In the genomic region with DNA sequence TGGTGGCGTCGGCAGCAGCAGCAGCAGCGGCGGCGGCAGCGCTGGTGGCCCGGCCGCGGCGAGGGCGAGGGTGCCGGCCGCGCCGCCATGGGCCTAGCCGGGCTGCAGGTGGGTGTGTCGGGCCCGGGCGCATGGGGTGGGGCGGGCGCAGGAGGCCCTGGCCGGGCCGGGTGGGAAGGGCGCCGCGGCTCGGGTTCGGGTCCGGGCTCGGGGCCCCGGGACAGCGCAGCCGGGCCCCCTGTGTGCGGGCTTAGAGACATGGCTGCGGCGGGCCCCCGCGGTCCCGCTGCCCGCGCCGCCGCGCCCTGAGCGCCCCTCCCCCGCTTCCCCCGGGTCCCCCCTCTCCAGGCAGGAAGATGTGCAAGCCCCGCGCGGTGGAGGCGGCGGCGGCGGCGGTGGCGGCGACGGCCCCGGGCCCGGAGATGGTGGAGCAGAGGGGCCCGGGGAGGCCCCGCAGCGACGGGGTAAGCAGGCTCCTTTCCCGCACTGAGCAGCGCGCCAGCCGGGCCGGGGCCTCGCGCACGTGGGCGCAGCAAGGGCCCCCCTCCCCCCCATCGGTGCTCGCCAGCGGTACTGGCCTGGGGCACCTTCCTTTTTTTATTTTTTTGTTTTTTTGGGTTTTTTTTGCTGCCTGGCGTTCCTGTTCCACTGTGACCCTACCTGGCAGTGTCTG, we compare ENCODE assay signal across 8 mouse cellular contexts. TPM values are rescaled to one million over a fixed set of nuclear protein-coding genes. Genes with fewer than 3 reads are reported as not detected.
DNase-seq lines count a peak whose midpoint lies in the region; ATAC-seq and TF ChIP-seq lines count a peak whose summit lies in the region.

No protein-coding gene starts in this region.

- peak overlapping the region; percentile 75 for H3K4me3 ChIP-seq in left cerebral cortex, adult 2 months
- peak overlapping the region; percentile 89 for H3K4me3 ChIP-seq in kidney, embryonic 14.5 days (ENCODE audit: low read length)

- intact Hi-C loops in left cerebral cortex, adult 2 months (cut with DNase I) = loop anchor here (5.0 kb wide), 1 partner anchor 37 kb away; a partner anchor contains a TSS

- DNase-seq in left cerebral cortex, adult 2 months (ENCODE audit: extremely low spot score in 1 of 2, low spot score in 2 of 2) = no peak
- DNase-seq in left cerebral cortex, adult 9 months (ENCODE audit: low spot score in 2 of 2) = no peak
- peak; percentile 57 to 65 for DNase-seq in cerebellum, postnatal 10 days
- DNase-seq in gastrocnemius, postnatal 4 days (ENCODE audit: low spot score in 2 of 2) = peak; percentile 42 to 60
- DNase-seq in lung, postnatal 10 days = peak; percentile 54
- peak; percentile 71 to 76 for DNase-seq in spleen, postnatal 10 days (ENCODE audit: low spot score in 2 of 2)

- TF ChIP-seq CTCF in left cerebral cortex, adult 2 months (IDR thresholded peaks at IDR 0.05) = no peak

- H3K9ac ChIP-seq in kidney, embryonic 14.5 days (ENCODE audit: low read depth, low read length) = peak overlapping the region; percentile 98

- ATAC-seq in kidney, embryonic 14.5 days (ENCODE audit: low FRiP score, low TSS enrichment) = peak; percentile 66
- no peak; the same call in 1 of the 2 replicates for ATAC-seq in megakaryocyte progenitor cell, adult 5-6 weeks (replicated peaks; ENCODE audit: poor library complexity)

- H3K4me1 ChIP-seq in kidney, embryonic 14.5 days (ENCODE audit: control insufficient read depth, insufficient read depth, low read length) = peaks cover 16% of the 10 kb centered on the region

- H3K36me3 ChIP-seq in kidney, embryonic 14.5 days (ENCODE audit: control insufficient read depth, insufficient read depth, low read length) = peaks cover 37% of the 10 kb centered on the region

- no peaks in the 10 kb centered on the region for H3K27me3 ChIP-seq in kidney, embryonic 14.5 days (ENCODE audit: control insufficient read depth, insufficient read depth, low read length)

- peak overlapping the region; percentile 76 for H3K27ac ChIP-seq in left cerebral cortex, adult 2 months
- peak overlapping the region; percentile 91 for H3K27ac ChIP-seq in kidney, embryonic 14.5 days (ENCODE audit: low read depth, low read length)

- no peaks in the 10 kb centered on the region for H3K9me3 ChIP-seq in kidney, embryonic 14.5 days (ENCODE audit: control insufficient read depth, low read length)

- H3K4me2 ChIP-seq in kidney, embryonic 14.5 days (replicated peaks; ENCODE audit: low read depth, low read length) = peak overlapping the region; percentile 68

- under 1% methylated on average over 32 of the region's 77 CpGs for WGBS in kidney, embryonic 14.5 days

RNA-seq across cellular contexts. Expression of a gene that starts 6.0 kb away (rescaled TPM):
- 10 to 100 TPM; 60.9 to 74.6 TPM for total RNA-seq in left cerebral cortex, adult 2 months (2021)
- 10 to 100 TPM; 43.3 to 44.8 TPM for total RNA-seq in gastrocnemius, postnatal 4 days (2021)
- 54.7 and 58.6 TPM in 2 replicates for polyA plus RNA-seq in kidney, embryonic 14.5 days (2014; fragmentation: Nextera tagmentation; extraction: Ambion mirVana)
- 285 and 312 TPM in 2 replicates for total RNA-seq in megakaryocyte progenitor cell, adult 5-6 weeks (2015)
- total RNA-seq in megakaryocyte progenitor cell, adult 5-6 weeks (2017) = 134 and 164 TPM in 2 replicates

RNA-seq across cellular contexts. Expression of a gene that starts 20.0 kb away (rescaled TPM):
- 100 to 1,000 TPM; 180 to 185 TPM for total RNA-seq in left cerebral cortex, adult 2 months (2021)
- 10 to 100 TPM; 50.3 to 57.9 TPM for total RNA-seq in gastrocnemius, postnatal 4 days (2021)
- polyA plus RNA-seq in kidney, embryonic 14.5 days (2014; fragmentation: Nextera tagmentation; extraction: Ambion mirVana) = 66.3 and 102 TPM in 2 replicates
- total RNA-seq in megakaryocyte progenitor cell, adult 5-6 weeks (2015) = 94.8 and 95.7 TPM in 2 replicates
- total RNA-seq in megakaryocyte progenitor cell, adult 5-6 weeks (2017) = 162 and 219 TPM in 2 replicates

RNA-seq across cellular contexts. Expression of a gene that starts 32.4 kb away (rescaled TPM):
- total RNA-seq in left cerebral cortex, adult 2 months (2021) = 10 to 100 TPM; 17.9 to 21.0 TPM
- total RNA-seq in gastrocnemius, postnatal 4 days (2021) = 10 to 100 TPM; 10.3 to 12.8 TPM
- polyA plus RNA-seq in kidney, embryonic 14.5 days (2014; fragmentation: Nextera tagmentation; extraction: Ambion mirVana) = 29.4 and 31.7 TPM in 2 replicates
- total RNA-seq in megakaryocyte progenitor cell, adult 5-6 weeks (2015) = 49.0 and 63.6 TPM in 2 replicates
- total RNA-seq in megakaryocyte progenitor cell, adult 5-6 weeks (2017) = 45.2 and 50.1 TPM in 2 replicates

RNA-seq across cellular contexts. Expression of a gene that starts 37.2 kb away (rescaled TPM):
- total RNA-seq in left cerebral cortex, adult 2 months (2021) = 10 to 100 TPM; 19.9 to 20.8 TPM
- 10 to 100 TPM; 26.7 to 32.0 TPM for total RNA-seq in gastrocnemius, postnatal 4 days (2021)
- 12.8 and 23.8 TPM in 2 replicates for polyA plus RNA-seq in kidney, embryonic 14.5 days (2014; fragmentation: Nextera tagmentation; extraction: Ambion mirVana)
- total RNA-seq in megakaryocyte progenitor cell, adult 5-6 weeks (2015) = 2.8 and 6.4 TPM in 2 replicates
- total RNA-seq in megakaryocyte progenitor cell, adult 5-6 weeks (2017) = 5.4 and 9.0 TPM in 2 replicates

Comparison
In these comparisons a context has a peak if more than half of its experiments do, and no peak if none do; other contexts are left out.
1. DNase-seq: peak in cerebellum, postnatal 10 days (2 of 2), gastrocnemius, postnatal 4 days (2 of 2), lung, postnatal 10 days (single experiment) and spleen, postnatal 10 days (2 of 2); none in left cerebral cortex, adult 2 months (0 of 2) and left cerebral cortex, adult 9 months (0 of 2).